Mouse (Mus musculus): Measurements from ENCODE around the gene Olfr1387. TPM values are rescaled to one million over a fixed set of nuclear protein-coding genes. Genes with fewer than 3 reads are reported as not detected.
"Not testable (repeated sequence)": the region's sequence is repeated elsewhere in the genome, so short reads cannot be mapped to it uniquely, and the experiment has no call there.

Olfr1387 gene
- total and polyA plus RNA-seq, 2 experiments from 2014 or later = not detected

- no peak overlapping the region for H3K9ac ChIP-seq (replicated peaks; ENCODE audit: low read length)
- no peak overlapping the region for H3K4me3 ChIP-seq (ENCODE audit: low read length)
- H3K36me3 ChIP-seq (ENCODE audit: insufficient read depth, low read length) = no peaks in the 10 kb centered on the region
- H3K27ac ChIP-seq = no peak overlapping the region
- H3K4me1 ChIP-seq (ENCODE audit: insufficient read depth, low read length) = no peaks in the 10 kb centered on the region
- no peak overlapping the region for H3K4me2 ChIP-seq (ENCODE audit: low read depth, low read length)
- H3K27me3 ChIP-seq (ENCODE audit: insufficient read depth, low read length) = no peaks in the 10 kb centered on the region
- TF ChIP-seq CTCF (IDR thresholded peaks at IDR 0.05; ENCODE audit: low read depth) = no peak
- no peaks in the 10 kb centered on the region for H3K9me3 ChIP-seq (ENCODE audit: low read length)
- WGBS = 48% methylated on average over 4 of the region's 4 CpGs
- ATAC-seq (no peak), DNase-seq (ENCODE audit: low spot score) (no peak)
These were observed 30.8 kb downstream of the Olfr1387 start for GRCm38 (mm10) chr11:49485973-49486372.

GRCm38 (mm10) chr11:49488770-49489169, 33.6 kb downstream of the Olfr1387 start, which contains the start of gene Olfr1385:
Olfr1385 (plus strand) TSS chr11:49489070.
- not testable (repeated sequence) for H3K4me2 ChIP-seq (ENCODE audit: low read depth, low read length); H3K4me1 ChIP-seq (ENCODE audit: insufficient read depth, low read length); H3K9me3 ChIP-seq (ENCODE audit: low read length); H3K4me3 ChIP-seq (ENCODE audit: low read length); H3K27ac ChIP-seq; DNase-seq (ENCODE audit: low spot score); H3K36me3 ChIP-seq (ENCODE audit: insufficient read depth, low read length); ATAC-seq; H3K9ac ChIP-seq (replicated peaks; ENCODE audit: low read length); H3K27me3 ChIP-seq (ENCODE audit: insufficient read depth, low read length)
- WGBS = 81% methylated on average over 1 of the region's 1 CpGs

Other genes starting within 250 kb of the Olfr1387 start
- 87.4 and 109 TPM in 2 replicates for gene Mgat1, start 211.2 kb upstream of the Olfr1387 start, total RNA-seq (2014; rRNA removed)
- gene Mgat1, start 211.2 kb upstream of the Olfr1387 start, polyA plus RNA-seq (2015; fragmentation: Nextera tagmentation; extraction: Ambion mirVana) = 33.6 and 35.3 TPM in 2 replicates
- gene Olfr1393, start 177.0 kb upstream of the Olfr1387 start, total RNA-seq (2014; rRNA removed) = 0.86 TPM in 1 of 2 replicates, not detected in the other
- 0.10 and 0.13 TPM in 2 replicates for gene Olfr1393, start 177.0 kb upstream of the Olfr1387 start, polyA plus RNA-seq (2015; fragmentation: Nextera tagmentation; extraction: Ambion mirVana)
- gene Olfr1392, start 170.1 kb upstream of the Olfr1387 start, total RNA-seq (2014; rRNA removed) = not detected in 2 replicates
- gene Olfr1392, start 170.1 kb upstream of the Olfr1387 start, polyA plus RNA-seq (2015; fragmentation: Nextera tagmentation; extraction: Ambion mirVana) = not detected in 2 replicates
- not detected in 2 replicates for gene Olfr10, start 150.6 kb upstream of the Olfr1387 start, total RNA-seq (2014; rRNA removed)
- not detected in 2 replicates for gene Olfr10, start 150.6 kb upstream of the Olfr1387 start, polyA plus RNA-seq (2015; fragmentation: Nextera tagmentation; extraction: Ambion mirVana)
- not detected in 2 replicates for gene Olfr1391, start 132.6 kb upstream of the Olfr1387 start, total RNA-seq (2014; rRNA removed)
- not detected in 2 replicates for gene Olfr1391, start 132.6 kb upstream of the Olfr1387 start, polyA plus RNA-seq (2015; fragmentation: Nextera tagmentation; extraction: Ambion mirVana)
- gene Olfr1390, start 120.2 kb upstream of the Olfr1387 start, total RNA-seq (2014; rRNA removed) = not detected in 2 replicates
- not detected in 2 replicates for gene Olfr1390, start 120.2 kb upstream of the Olfr1387 start, polyA plus RNA-seq (2015; fragmentation: Nextera tagmentation; extraction: Ambion mirVana)
- not detected in 2 replicates for gene Olfr1389, start 32.3 kb upstream of the Olfr1387 start, total RNA-seq (2014; rRNA removed)
- not detected in 2 replicates for gene Olfr1389, start 32.3 kb upstream of the Olfr1387 start, polyA plus RNA-seq (2015; fragmentation: Nextera tagmentation; extraction: Ambion mirVana)
- gene Olfr1388, start 18.7 kb upstream of the Olfr1387 start, total RNA-seq (2014; rRNA removed) = 0.10 TPM in 1 of 2 replicates, not detected in the other
- gene Olfr1388, start 18.7 kb upstream of the Olfr1387 start, polyA plus RNA-seq (2015; fragmentation: Nextera tagmentation; extraction: Ambion mirVana) = 0.08 TPM in 1 of 2 replicates, not detected in the other
- gene Olfr1386, start 9.7 kb downstream of the Olfr1387 start, total RNA-seq (2014; rRNA removed) = not detected in 2 replicates
- not detected in 2 replicates for gene Olfr1386, start 9.7 kb downstream of the Olfr1387 start, polyA plus RNA-seq (2015; fragmentation: Nextera tagmentation; extraction: Ambion mirVana)
- gene Olfr1385, start 33.7 kb downstream of the Olfr1387 start, total RNA-seq (2014; rRNA removed) = not detected in 2 replicates
- not detected in 2 replicates for gene Olfr1385, start 33.7 kb downstream of the Olfr1387 start, polyA plus RNA-seq (2015; fragmentation: Nextera tagmentation; extraction: Ambion mirVana)
- not detected in 2 replicates for gene Olfr1384, start 51.4 kb downstream of the Olfr1387 start, total RNA-seq (2014; rRNA removed)
- gene Olfr1384, start 51.4 kb downstream of the Olfr1387 start, polyA plus RNA-seq (2015; fragmentation: Nextera tagmentation; extraction: Ambion mirVana) = not detected in 2 replicates
- gene Olfr1383, start 64.3 kb downstream of the Olfr1387 start, total RNA-seq (2014; rRNA removed) = not detected in 2 replicates
- not detected in 2 replicates for gene Olfr1383, start 64.3 kb downstream of the Olfr1387 start, polyA plus RNA-seq (2015; fragmentation: Nextera tagmentation; extraction: Ambion mirVana)
- gene Olfr1382, start 72.9 kb downstream of the Olfr1387 start, total RNA-seq (2014; rRNA removed) = not detected in 2 replicates
- not detected in 2 replicates for gene Olfr1382, start 72.9 kb downstream of the Olfr1387 start, polyA plus RNA-seq (2015; fragmentation: Nextera tagmentation; extraction: Ambion mirVana)
- gene Olfr1381, start 88.1 kb downstream of the Olfr1387 start, total RNA-seq (2014; rRNA removed) = not detected in 2 replicates
- gene Olfr1381, start 88.1 kb downstream of the Olfr1387 start, polyA plus RNA-seq (2015; fragmentation: Nextera tagmentation; extraction: Ambion mirVana) = not detected in 2 replicates
- gene Olfr1380, start 101.5 kb downstream of the Olfr1387 start, total RNA-seq (2014; rRNA removed) = not detected in 2 replicates
- gene Olfr1380, start 101.5 kb downstream of the Olfr1387 start, polyA plus RNA-seq (2015; fragmentation: Nextera tagmentation; extraction: Ambion mirVana) = not detected in 2 replicates
- 2.5 and 3.7 TPM in 2 replicates for gene Flt4, start 153.9 kb downstream of the Olfr1387 start, total RNA-seq (2014; rRNA removed)
- gene Flt4, start 153.9 kb downstream of the Olfr1387 start, polyA plus RNA-seq (2015; fragmentation: Nextera tagmentation; extraction: Ambion mirVana) = 1.2 TPM in 2 replicates
- gene Scgb3a1, start 208.3 kb downstream of the Olfr1387 start, total RNA-seq (2014; rRNA removed) = not detected in 2 replicates
- 0.33 and 0.55 TPM in 2 replicates for gene Scgb3a1, start 208.3 kb downstream of the Olfr1387 start, polyA plus RNA-seq (2015; fragmentation: Nextera tagmentation; extraction: Ambion mirVana)

All from hindbrain, postnatal 0 days (tissue).